Mouse (Mus musculus) fibroblast of lung, adult 2 months (primary cell): ENCODE data around the gene Gjd3.

ENCODE experiments used
- DNase-seq: peaks from one replicate; pipeline ENCODE4 v3.0.0-alpha.2; 2011; ENCODE audit warnings: low read depth

Gene Gjd3

DNA sequence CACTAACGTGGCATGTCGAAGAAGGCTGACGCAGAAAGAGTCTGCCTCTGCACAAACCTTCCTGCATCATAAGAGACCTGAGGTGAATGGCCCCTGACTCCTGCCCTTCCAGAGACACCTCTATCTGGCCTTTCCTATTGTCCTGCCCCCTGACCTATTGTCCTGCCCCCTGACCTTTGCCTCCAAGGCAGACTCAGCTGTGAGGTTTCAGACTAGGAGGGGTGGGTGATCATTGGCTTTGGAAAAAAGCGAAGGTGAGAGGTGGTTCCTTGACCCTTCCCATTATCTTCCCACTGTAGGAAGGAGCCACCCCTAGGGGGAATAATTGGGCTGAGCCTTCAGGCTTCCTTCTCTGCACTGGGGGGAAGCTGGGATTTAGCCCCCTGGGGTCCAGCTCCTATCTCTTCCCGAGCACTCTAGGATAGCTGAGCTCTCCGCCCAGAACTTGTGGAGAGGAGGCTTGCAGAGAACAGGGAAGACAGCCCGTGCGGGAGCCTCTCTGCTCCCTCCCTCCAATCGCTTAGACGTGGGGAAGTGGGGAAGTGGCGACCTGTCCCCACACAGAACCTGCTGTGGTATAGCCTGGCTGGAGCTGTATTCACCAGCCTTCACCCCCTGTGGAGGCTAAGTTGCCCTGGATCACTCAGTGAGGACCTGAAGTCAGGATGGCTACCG, 20.3 kb downstream of the Gjd3 start:
- no peak for DNase-seq

DNA sequence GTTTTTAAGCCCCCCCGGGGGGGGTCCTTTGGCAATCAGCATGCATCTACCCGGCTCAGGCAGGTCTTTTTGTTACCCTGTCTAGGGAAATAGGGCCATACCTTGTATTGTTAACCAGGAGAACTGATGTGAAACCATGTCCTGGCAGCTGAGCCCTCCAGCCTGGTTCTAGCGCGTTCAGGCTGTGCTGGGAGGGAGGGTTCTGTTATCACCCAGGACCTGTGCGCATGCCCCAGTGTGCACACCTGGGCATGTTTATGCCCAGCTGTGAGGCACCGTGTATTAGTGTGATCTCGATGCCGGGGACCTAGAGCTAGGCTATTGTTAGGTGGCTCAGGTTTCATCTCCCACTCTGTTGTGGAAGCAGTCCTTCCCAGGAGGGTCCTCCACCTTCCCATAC, 21.1 kb downstream of the Gjd3 start:
- DNase-seq, result no peak

DNA sequence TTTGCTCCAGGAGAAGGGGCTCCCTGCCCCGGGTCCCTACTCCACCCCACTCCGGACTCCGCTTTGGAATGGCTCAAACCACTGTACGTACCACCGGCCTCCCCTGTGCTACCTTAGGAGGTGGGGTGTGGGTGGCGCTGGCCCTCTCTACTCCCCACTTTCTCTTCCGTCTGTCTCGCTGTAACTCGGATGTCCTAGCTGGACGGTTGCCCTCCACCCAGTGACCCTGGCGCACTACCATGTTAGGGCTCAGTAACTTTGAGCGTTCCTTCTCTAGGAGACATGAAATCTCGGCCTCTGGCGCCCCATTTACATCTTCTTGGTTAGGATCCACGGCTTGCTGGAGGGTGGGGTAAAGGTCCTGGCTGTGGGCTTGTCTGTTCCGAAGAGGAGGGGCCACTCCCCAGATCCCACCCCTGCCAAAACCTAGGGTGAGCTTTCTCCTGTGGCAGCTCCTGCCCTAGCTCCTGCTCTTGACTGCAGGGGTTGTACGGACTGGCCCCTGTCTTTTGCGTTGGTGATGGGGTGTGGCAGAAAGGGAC, 21.7 kb downstream of the Gjd3 start:
- no peak for DNase-seq

DNA sequence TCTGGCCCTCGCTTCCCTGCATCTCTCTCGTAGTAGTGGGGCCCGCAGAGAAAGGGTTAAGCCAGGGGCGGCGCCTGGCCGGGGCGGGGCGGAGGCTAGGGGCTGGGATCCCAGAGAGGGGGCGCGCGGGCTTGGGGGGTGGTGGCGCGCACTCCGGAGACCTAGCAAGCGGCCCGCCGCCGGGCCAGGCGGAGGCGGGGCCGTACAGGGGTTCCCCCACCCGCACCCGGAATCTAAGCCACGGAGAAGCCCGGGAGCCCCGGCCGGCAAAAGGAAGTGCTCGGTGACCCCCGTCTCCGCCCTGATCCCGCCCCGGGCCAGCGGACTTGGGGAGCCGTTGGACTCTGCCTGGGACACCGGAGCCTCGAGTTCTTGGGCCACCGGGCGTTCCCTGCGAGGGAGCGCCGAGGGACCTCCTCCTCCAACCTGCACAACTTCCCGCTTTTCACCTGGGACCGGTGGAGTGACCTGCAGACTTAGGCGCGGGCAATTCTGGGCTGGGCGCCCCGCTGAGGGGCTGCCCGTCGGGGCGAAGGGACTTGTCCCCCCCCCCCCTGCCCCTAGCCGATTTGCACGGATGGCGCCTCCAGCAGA, 22.4 kb downstream of the Gjd3 start:
- no peak for DNase-seq

- DNase-seq, result no peak
Measured at GRCm38 (mm10) chr11:98959437-98960312, 23.1 kb downstream of the Gjd3 start.

DNA sequence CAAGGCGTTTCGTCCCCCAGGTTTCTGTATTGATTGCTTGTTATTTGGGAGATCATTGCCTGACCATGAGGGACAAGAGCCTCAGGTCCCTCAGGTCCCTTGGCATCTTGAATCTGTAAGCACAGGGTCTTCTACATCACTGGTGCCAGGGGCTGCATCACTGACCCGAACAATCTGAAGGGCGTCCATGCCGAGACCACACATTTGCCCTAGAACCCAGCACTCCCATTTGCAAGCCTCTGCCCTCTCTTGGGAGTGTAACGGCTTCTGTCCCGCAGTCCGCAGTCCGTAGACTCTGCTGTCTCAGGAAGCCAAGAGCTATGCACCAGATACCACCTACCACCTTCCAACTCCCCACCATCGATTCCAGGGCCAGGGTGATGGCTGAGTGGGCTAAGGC, 26.5 kb downstream of the Gjd3 start:
- DNase-seq, result no peak

DNA sequence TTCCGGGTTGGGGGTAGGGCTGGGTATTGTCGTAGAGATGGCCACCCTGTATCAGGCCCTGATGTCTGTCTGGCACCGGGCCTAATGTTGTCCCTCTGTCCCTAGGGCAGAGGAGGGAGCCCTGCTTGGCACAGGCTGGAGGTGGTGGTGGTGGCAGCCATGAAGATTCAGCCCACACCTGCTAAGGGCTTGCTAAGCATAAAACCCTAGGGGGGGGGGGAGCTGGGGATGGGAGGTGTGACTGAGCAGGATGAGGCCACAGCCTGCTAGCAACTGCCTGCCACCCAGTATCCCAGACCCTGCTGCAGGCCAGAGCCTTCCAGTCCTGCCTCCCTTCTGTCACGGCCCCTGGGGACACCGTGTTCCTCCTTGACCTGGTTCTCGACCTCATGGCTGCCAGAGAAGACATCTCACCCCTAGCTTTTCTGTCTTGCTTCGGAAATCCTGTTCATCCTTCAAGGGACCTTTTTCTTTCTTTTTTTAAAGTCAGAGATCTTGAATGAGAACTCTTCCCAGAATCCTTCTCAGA, 27.0 kb downstream of the Gjd3 start:
- DNase-seq, result no peak

- no peak for DNase-seq
Measured at GRCm38 (mm10) chr11:98954801-98955706, 27.8 kb downstream of the Gjd3 start.

- DNase-seq, result no peak
Measured at GRCm38 (mm10) chr11:98954373-98954772, 28.4 kb downstream of the Gjd3 start.

- DNase-seq, result no peak
Measured at GRCm38 (mm10) chr11:98953835-98954320, 28.9 kb downstream of the Gjd3 start.

DNA sequence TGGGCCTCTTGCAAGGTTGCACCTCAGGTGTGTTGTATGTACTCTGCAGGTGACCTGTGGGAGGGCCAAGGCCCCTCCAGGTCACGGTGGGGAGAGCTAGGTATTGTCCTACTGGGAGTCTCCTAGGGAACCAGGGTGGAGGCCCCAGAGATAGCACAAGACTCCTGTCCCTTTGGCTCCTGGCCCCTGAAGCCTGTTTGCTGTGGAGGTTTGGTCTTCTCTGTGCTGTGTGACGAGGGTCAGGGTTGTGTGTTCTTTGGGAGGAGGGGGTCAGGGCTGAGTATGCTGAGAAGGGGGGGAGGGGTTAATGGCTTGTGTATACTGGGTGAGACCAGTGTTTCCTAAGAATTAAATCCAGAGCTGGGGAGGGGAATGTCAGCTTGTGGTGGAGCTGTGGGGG, 29.5 kb downstream of the Gjd3 start:
- DNase-seq, result no peak

- DNase-seq, result no peak
Measured at GRCm38 (mm10) chr11:98952736-98953135, 30.1 kb downstream of the Gjd3 start.

DNA sequence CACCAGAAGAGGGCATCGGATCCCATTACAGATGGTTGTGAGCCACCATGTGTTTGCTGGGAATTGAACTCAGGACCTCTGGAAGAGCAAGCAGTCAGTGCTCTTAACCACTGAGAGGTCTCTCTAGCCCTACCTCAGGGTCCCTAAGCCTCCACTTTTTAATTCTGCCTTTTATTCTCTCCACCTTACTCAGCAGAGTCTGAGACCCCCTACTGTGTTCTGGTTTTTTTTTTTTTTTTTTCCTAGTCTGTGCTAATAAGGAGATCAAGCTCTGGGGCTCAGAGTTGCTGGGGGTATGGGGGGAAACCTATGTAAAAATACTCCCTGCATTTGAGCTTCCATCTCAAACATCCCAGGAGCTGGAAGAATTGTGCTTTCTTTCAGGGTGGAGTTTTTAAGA, 30.7 kb downstream of the Gjd3 start:
- no peak for DNase-seq

- peak; percentile 91 for DNase-seq
Measured at GRCm38 (mm10) chr11:98951026-98951906, 31.6 kb downstream of the Gjd3 start.

DNA sequence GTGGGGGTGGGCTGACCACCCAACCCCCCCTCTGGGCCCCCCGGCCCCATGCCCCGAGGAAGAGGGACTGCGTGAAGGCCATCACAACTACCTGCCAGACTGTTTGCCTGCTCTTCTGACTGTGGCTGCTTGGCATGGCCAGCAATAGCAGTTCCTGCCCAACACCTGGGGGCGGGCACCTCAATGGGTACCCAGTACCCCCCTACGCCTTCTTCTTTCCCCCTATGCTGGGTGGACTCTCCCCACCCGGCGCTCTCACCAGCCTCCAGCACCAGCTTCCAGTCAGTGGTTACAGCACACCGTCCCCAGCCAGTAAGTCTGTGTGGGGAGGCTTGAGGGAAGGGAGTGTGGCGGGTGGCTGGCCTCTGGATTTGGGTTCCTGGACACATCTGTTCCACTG, 32.3 kb downstream of the Gjd3 start:
- no peak for DNase-seq

GRCm38 (mm10) chr11:98949958-98950460, 32.8 kb downstream of the Gjd3 start:
- DNase-seq, result no peak

- no peak for DNase-seq
Measured at GRCm38 (mm10) chr11:98949242-98949957, 33.4 kb downstream of the Gjd3 start.

- DNase-seq, result no peak
Measured at GRCm38 (mm10) chr11:98947969-98948569, 34.7 kb downstream of the Gjd3 start.

- no peak for DNase-seq
Measured at GRCm38 (mm10) chr11:98945605-98945977, 37.2 kb downstream of the Gjd3 start.
